Mouse (Mus musculus) CD4-positive naive resting alpha-beta T cell, adult 76 days (primary cell): ENCODE results near the gene Acvr1. TPM values are rescaled to one million over a fixed set of nuclear protein-coding genes. Genes with fewer than 3 reads are reported as not detected.

Experiments
- total RNA-seq: library from RNA; stranded (reverse); gene quantifications from one replicate; pipeline ENCODE4 v1.2.4, GENCODE M21; 2023

Acvr1 gene
- total RNA-seq, result not detected

GRCm38 (mm10) chr2:58567066-58567810 is at the start of gene Acvr1, which contains the start of gene Upp2:
Acvr1 (minus strand) TSS chr2:58567157.
Upp2 (plus strand) TSS chr2:58567298.

GRCm38 (mm10) chr2:58469816-58470215 is 97.1 kb downstream of the Acvr1 start, which contains the start of gene Gm17409:
Gm17409 (plus strand) TSS chr2:58470116.

GRCm38 (mm10) chr2:58357414-58358131 is 209.4 kb downstream of the Acvr1 start, which contains the start of gene Acvr1c:
Acvr1c (minus strand) TSS chr2:58357895.

Other genes with a start within 250 kb of the Acvr1 start
- gene Acvr1c, start 209.3 kb downstream of the Acvr1 start, total RNA-seq, result 0.06 TPM
- not detected for gene Gm17409, start 97.0 kb downstream of the Acvr1 start, total RNA-seq
- gene Upp2, start 141 bp upstream of the Acvr1 start, total RNA-seq, result not detected